Mouse (Mus musculus): ENCODE results near the gene Actb. TPM values are rescaled to one million over a fixed set of nuclear protein-coding genes. Genes with fewer than 3 reads are reported as not detected.

Actb gene
- total and polyA plus RNA-seq, 3 experiments = 1,403 to 4,417 (median 3,042) TPM

DNA sequence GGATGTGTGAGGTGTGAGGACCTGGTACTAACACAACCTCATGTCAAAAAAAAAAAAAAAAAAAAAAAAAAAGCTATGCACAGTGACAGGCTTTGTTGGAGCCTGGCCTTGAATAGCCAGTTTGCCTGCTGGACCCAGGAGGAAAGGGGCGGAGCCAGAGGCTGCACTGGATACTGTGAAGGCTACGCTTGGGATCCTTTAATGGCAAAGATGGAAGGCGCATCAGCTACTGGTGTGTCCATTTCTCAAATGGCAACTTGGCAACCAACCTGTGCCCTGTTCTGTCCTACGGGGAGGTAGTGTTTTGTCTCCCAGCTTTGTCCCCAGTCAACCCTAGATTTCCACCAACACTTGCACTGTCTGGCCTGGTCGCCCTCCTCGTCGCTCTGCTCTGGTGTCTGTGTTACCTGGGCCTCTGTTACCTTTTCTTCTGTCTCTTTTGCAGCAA lies 5.2 kb downstream of the Actb start:
- no peak overlapping the region for H3K4me3 ChIP-seq (ENCODE audit: control insufficient read depth in 1 of 2, insufficient read depth in 1 of 2, low read depth in 2 of 2, low read length in 2 of 2)
- H3K27ac ChIP-seq (ENCODE audit: control insufficient read depth, low read depth, low read length) = no peak overlapping the region
- no peaks in the 10 kb centered on the region for H3K27me3 ChIP-seq (ENCODE audit: control insufficient read depth in 1 of 2, insufficient read depth in 2 of 2, low read length in 2 of 2)
- H3K9me3 ChIP-seq (replicated peaks; ENCODE audit: insufficient read depth, low read length) = no peaks in the 10 kb centered on the region
- H3K9ac ChIP-seq (ENCODE audit: control insufficient read depth, low read depth, low read length, poor library complexity, severe bottlenecking) = no peak overlapping the region
- H3K79me2 ChIP-seq (ENCODE audit: control insufficient read depth, insufficient read depth, low read length, poor library complexity) = peaks cover 19% of the 10 kb centered on the region
- TF ChIP-seq ZNF384 (IDR thresholded peaks at IDR 0.05; ENCODE audit: low read depth, low read length) (peak; percentile 69), MEF2A (IDR thresholded peaks at IDR 0.05; ENCODE audit: extremely low read depth, insufficient replicate concordance, low read depth, low read length, poor library complexity, severe bottlenecking) (no peak), MYB (IDR thresholded peaks at IDR 0.05; ENCODE audit: low read depth, low read length) (no peak), USF1 (IDR thresholded peaks at IDR 0.05; ENCODE audit: low read depth, low read length) (no peak)
- peak; percentile 47 for DNase-seq (ENCODE audit: low read depth, low spot score)
- peaks cover 1 to 14% of the 10 kb centered on the region in 2 experiments; a peak in 3 of 4 replicates for H3K4me1 ChIP-seq (ENCODE audit: control insufficient read depth in 1 of 2, insufficient read depth in 2 of 2, low read length in 2 of 2)
- H3K36me3 ChIP-seq (ENCODE audit: control insufficient read depth in 1 of 2, insufficient read depth in 2 of 2, low read length in 2 of 2) = peaks cover 13% of the 10 kb centered on the region in 2 experiments

DNA sequence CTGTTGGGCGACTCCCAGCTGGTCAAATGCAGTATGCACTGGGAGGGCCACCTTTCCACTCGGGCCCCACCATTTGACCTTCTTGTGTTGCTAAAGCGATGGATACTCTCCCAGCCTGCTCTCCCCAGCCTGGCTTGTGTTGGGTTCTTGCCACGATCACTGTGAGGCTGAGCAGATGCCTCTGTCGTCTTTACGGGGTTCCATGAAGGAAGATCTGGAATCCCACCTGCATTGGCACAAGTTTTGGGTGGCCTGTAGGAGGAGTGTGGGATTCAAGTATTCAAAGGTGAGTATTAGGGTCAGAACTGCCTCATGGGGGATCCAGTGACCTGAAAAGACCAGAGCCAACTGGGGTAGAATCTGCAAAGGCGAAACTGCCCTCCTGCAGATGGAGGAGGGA lies 5.9 kb downstream of the Actb start:
- no peak for DNase-seq (ENCODE audit: low read depth, low spot score)
- H3K4me3 ChIP-seq (ENCODE audit: control insufficient read depth in 1 of 2, insufficient read depth in 1 of 2, low read depth in 2 of 2, low read length in 2 of 2) = no peak overlapping the region
- H3K27me3 ChIP-seq (ENCODE audit: control insufficient read depth in 1 of 2, insufficient read depth in 2 of 2, low read length in 2 of 2) = no peaks in the 10 kb centered on the region
- no peak overlapping the region for H3K9ac ChIP-seq (ENCODE audit: control insufficient read depth, low read depth, low read length, poor library complexity, severe bottlenecking)
- peaks cover 16% of the 10 kb centered on the region for H3K79me2 ChIP-seq (ENCODE audit: control insufficient read depth, insufficient read depth, low read length, poor library complexity)
- no peak overlapping the region for H3K27ac ChIP-seq (ENCODE audit: control insufficient read depth, low read depth, low read length)
- no peak for TF ChIP-seq TBP (IDR thresholded peaks at IDR 0.05; ENCODE audit: low read depth, low read length)
- no peak for TF ChIP-seq JUND (IDR thresholded peaks at IDR 0.05; ENCODE audit: low read depth, low read length)
- no peak for TF ChIP-seq CHD1 (IDR thresholded peaks at IDR 0.05; ENCODE audit: low read depth, low read length)
- no peak for TF ChIP-seq MXI1 (IDR thresholded peaks at IDR 0.05; ENCODE audit: low read depth, low read length)
- TF ChIP-seq USF2 (IDR thresholded peaks at IDR 0.05; ENCODE audit: borderline replicate concordance in 1 of 2, insufficient read depth in 1 of 2, low read depth in 1 of 2, low read length in 2 of 2) = no peak
- TF ChIP-seq NRF1 (IDR thresholded peaks at IDR 0.05; ENCODE audit: insufficient read depth, low read depth, low read length, poor library complexity, severe bottlenecking) = no peak
- no peak for TF ChIP-seq KAT2A (conservative IDR thresholded peaks at IDR 0.05; ENCODE audit: low read depth, low read length)
- no peak for TF ChIP-seq TAL1 (IDR thresholded peaks at IDR 0.05; ENCODE audit: low read length)
- TF ChIP-seq POLR2AphosphoS5 (IDR thresholded peaks at IDR 0.05; ENCODE audit: borderline replicate concordance, low read depth, low read length) = no peak
- no peak for TF ChIP-seq UBTF (IDR thresholded peaks at IDR 0.05; ENCODE audit: borderline replicate concordance, insufficient read depth, low read depth, low read length)
- TF ChIP-seq GATA1 (IDR thresholded peaks at IDR 0.05; ENCODE audit: low read depth, low read length) = no peak
- TF ChIP-seq ZKSCAN1 (IDR thresholded peaks at IDR 0.05; ENCODE audit: low read depth, low read length) = no peak
- no peak for TF ChIP-seq MAX (IDR thresholded peaks at IDR 0.05; ENCODE audit: low read length)
- TF ChIP-seq RCOR1 (IDR thresholded peaks at IDR 0.05; ENCODE audit: low read depth, low read length) = no peak
- peaks cover 13 to 15% of the 10 kb centered on the region in 2 experiments for H3K36me3 ChIP-seq (ENCODE audit: control insufficient read depth in 1 of 2, insufficient read depth in 2 of 2, low read length in 2 of 2)
- peaks cover 2 to 14% of the 10 kb centered on the region in 2 experiments; a peak in 3 of 4 replicates for H3K4me1 ChIP-seq (ENCODE audit: control insufficient read depth in 1 of 2, insufficient read depth in 2 of 2, low read length in 2 of 2)
- no peaks in the 10 kb centered on the region for H3K9me3 ChIP-seq (replicated peaks; ENCODE audit: insufficient read depth, low read length)

Data from MEL (cell line).